Mouse (Mus musculus) heart, embryonic 15.5 days (tissue): ENCODE results near the gene Cacna1b. TPM values are rescaled to one million over a fixed set of nuclear protein-coding genes. Genes with fewer than 3 reads are reported as not detected.

Source experiments
- ATAC-seq: fragments of 200-750 bp; cut with Nextera tagmentation; replicated peaks from 2 replicates; pipeline ENCODE4 v1.8.0; 2017; ENCODE audit warnings: low read depth, moderate TSS enrichment; ENCODE audit not compliant: insufficient number of reproducible peaks, insufficient read depth, low FRiP score
- H3K27ac ChIP-seq: fragments of 300-500 bp; sonication (generic); 2 replicates; pipeline ENCODE4 v1.5.1; 2015; ENCODE audit warnings: mild to moderate bottlenecking, inconsistent platforms
- H3K27me3 ChIP-seq: fragments of 300-500 bp; sonication (generic); 2 replicates; pipeline ENCODE4 v1.6.1; 2015; ENCODE audit warnings: inconsistent platforms
- H3K36me3 ChIP-seq: fragments of 300-500 bp; sonication (generic); 2 replicates; pipeline ENCODE4 v1.6.1; 2015; ENCODE audit warnings: mild to moderate bottlenecking, inconsistent platforms
- H3K4me1 ChIP-seq: fragments of 300-500 bp; sonication (generic); replicated peaks from 2 replicates; pipeline ENCODE4 v1.6.1; 2015; ENCODE audit warnings: inconsistent platforms
- H3K4me2 ChIP-seq: fragments of 300-500 bp; sonication (generic); 2 replicates; pipeline ENCODE4 v1.6.1; 2015; ENCODE audit warnings: inconsistent platforms, mild to moderate bottlenecking, moderate library complexity
- H3K4me3 ChIP-seq: fragments of 300-500 bp; sonication (generic); 2 replicates; pipeline ENCODE4 v1.5.1; 2015; ENCODE audit warnings: mild to moderate bottlenecking, inconsistent platforms
- H3K9ac ChIP-seq: fragments of 300-500 bp; sonication (generic); 2 replicates; pipeline ENCODE4 v1.6.1; 2015; ENCODE audit warnings: mild to moderate bottlenecking, inconsistent platforms
- H3K9me3 ChIP-seq: fragments of 300-500 bp; sonication (generic); replicated peaks from 2 replicates; pipeline ENCODE4 v1.6.1; 2016; ENCODE audit warnings: inconsistent platforms
- WGBS: fragments of 180-500 bp; shearing (Covaris S2); methylation state at CpG from one replicate; pipeline ENCODE4 v1.1.7; 2015; ENCODE audit warnings: mixed read lengths; 5-methylcytosine and 5-hydroxymethylcytosine counted together
- polyA plus RNA-seq: library from polyadenylated mRNA; unstranded; fragments of >200 nt; fragmentation: Nextera tagmentation; extraction: Ambion mirVana; gene quantifications from 2 replicates; pipeline ENCODE4 v1.2.1, GENCODE M21; 2015

The Cacna1b gene
- polyA plus RNA-seq, 1 experiment from 2014 or later: 0.11 TPM

GRCm38 (mm10) chr2:24570917-24571316 is 192.0 kb downstream of the Cacna1b start:
- H3K9me3 ChIP-seq: no peaks in the 10 kb centered on the region

GRCm38 (mm10) chr2:24568555-24568954 is 194.4 kb downstream of the Cacna1b start:
- H3K9me3 ChIP-seq: no peaks in the 10 kb centered on the region
- ATAC-seq: no peak
- no peaks in the 10 kb centered on the region for H3K36me3 ChIP-seq
- no peak overlapping the region for H3K4me2 ChIP-seq
- H3K4me3 ChIP-seq: no peak overlapping the region
- no peaks in the 10 kb centered on the region; the same call in 1 of the 2 replicates for H3K4me1 ChIP-seq
- peaks cover 1% of the 10 kb centered on the region for H3K27me3 ChIP-seq
- no peak overlapping the region for H3K9ac ChIP-seq
- 10% methylated on average over 3 of the region's 3 CpGs for whole genome bisulfite sequencing
- no peak overlapping the region for H3K27ac ChIP-seq

More at GRCm38 (mm10) chr2:24570917-24571316, 192.0 kb downstream of the Cacna1b start:
- WGBS: 45% methylated on average over 1 of the region's 1 CpGs
- 0 out of 2 replicates have a peak overlapping the region, but pooled peaks have one; percentile 15 for H3K4me2 ChIP-seq
- peaks cover 2% of the 10 kb centered on the region for H3K27me3 ChIP-seq
- no peaks in the 10 kb centered on the region for H3K36me3 ChIP-seq
- peak; percentile 62; the same call in 1 of the 2 replicates for ATAC-seq
- H3K9ac ChIP-seq: no peak overlapping the region
- H3K4me3 ChIP-seq: no peak overlapping the region
- peak overlapping the region; percentile 45; the same call in 1 of the 2 replicates for H3K27ac ChIP-seq
- H3K4me1 ChIP-seq: no peaks in the 10 kb centered on the region; the same call in 1 of the 2 replicates

- Histone ChIP-seq H3K4me2 (no peak overlapping the region), H3K27ac (no peak overlapping the region), H3K9me3 (no peaks in the 10 kb centered on the region), H3K36me3 (no peaks in the 10 kb centered on the region), H3K27me3 (no peaks in the 10 kb centered on the region), H3K9ac (no peak overlapping the region), H3K4me3 (no peak overlapping the region), H3K4me1 (no peaks in the 10 kb centered on the region)
- no peak for ATAC-seq
- 62% methylated on average over 7 of the region's 7 CpGs for WGBS
These were observed 200.2 kb downstream of the Cacna1b start for GRCm38 (mm10) chr2:24562547-24563290.

- Histone ChIP-seq H3K36me3 (no peaks in the 10 kb centered on the region), H3K9ac (no peak overlapping the region), H3K27ac (no peak overlapping the region), H3K4me1 (peaks cover 2% of the 10 kb centered on the region; the same call in 1 of the 2 replicates), H3K9me3 (no peaks in the 10 kb centered on the region), H3K4me3 (no peak overlapping the region), H3K4me2 (no peak overlapping the region), H3K27me3 (no peaks in the 10 kb centered on the region)
- no peak for ATAC-seq
- 72% methylated on average over 6 of the region's 6 CpGs for WGBS
These were observed 201.0 kb downstream of the Cacna1b start for GRCm38 (mm10) chr2:24561946-24562345.

GRCm38 (mm10) chr2:24560201-24560600 is 202.8 kb downstream of the Cacna1b start:
- Histone ChIP-seq H3K27ac (no peak overlapping the region), H3K9ac (no peak overlapping the region), H3K9me3 (no peaks in the 10 kb centered on the region), H3K4me3 (no peak overlapping the region), H3K4me1 (peaks cover 14% of the 10 kb centered on the region; the same call in 1 of the 2 replicates), H3K36me3 (no peaks in the 10 kb centered on the region), H3K27me3 (no peaks in the 10 kb centered on the region), H3K4me2 (no peak overlapping the region)
- WGBS: 64% methylated on average over 5 of the region's 5 CpGs
- ATAC-seq: no peak

GRCm38 (mm10) chr2:24556347-24556746 is 206.6 kb downstream of the Cacna1b start:
- Histone ChIP-seq H3K4me1 (peaks cover 27% of the 10 kb centered on the region), H3K27ac (peak overlapping the region; percentile 91), H3K4me3 (no peak overlapping the region), H3K4me2 (peak overlapping the region; percentile 36), H3K36me3 (no peaks in the 10 kb centered on the region), H3K27me3 (no peaks in the 10 kb centered on the region), H3K9ac (no peak overlapping the region), H3K9me3 (no peaks in the 10 kb centered on the region)
- ATAC-seq: peak; percentile 87
- WGBS: 41% methylated on average over 6 of the region's 6 CpGs

GRCm38 (mm10) chr2:24553962-24554361 is 209.0 kb downstream of the Cacna1b start:
- H3K4me1 ChIP-seq: peaks cover 27% of the 10 kb centered on the region
- H3K4me2 ChIP-seq: no peak overlapping the region
- no peak overlapping the region for H3K4me3 ChIP-seq
- H3K27me3 ChIP-seq: no peaks in the 10 kb centered on the region
- peak overlapping the region; percentile 22; the same call in 1 of the 2 replicates for H3K27ac ChIP-seq
- no peak for ATAC-seq
- WGBS: 23% methylated on average over 7 of the region's 7 CpGs
- no peaks in the 10 kb centered on the region for H3K9me3 ChIP-seq
- no peak overlapping the region for H3K9ac ChIP-seq
- no peaks in the 10 kb centered on the region for H3K36me3 ChIP-seq

Other genes with a start within 250 kb of the Cacna1b start
- 43.1 and 54.5 TPM in 2 replicates for gene Ehmt1, start 156.5 kb upstream of the Cacna1b start, polyA plus RNA-seq
- 17.6 and 26.3 TPM in 2 replicates for gene Arrdc1, start 172.1 kb upstream of the Cacna1b start, polyA plus RNA-seq
- 8.4 and 10.8 TPM in 2 replicates for gene Zmynd19, start 186.6 kb upstream of the Cacna1b start, polyA plus RNA-seq
- 15.6 and 18.5 TPM in 2 replicates for gene Dph7, start 199.2 kb upstream of the Cacna1b start, polyA plus RNA-seq
- gene Mrpl41, start 211.9 kb upstream of the Cacna1b start, polyA plus RNA-seq: 114 and 130 TPM in 2 replicates
- gene Pnpla7, start 212.9 kb upstream of the Cacna1b start, polyA plus RNA-seq: 10.3 and 11.3 TPM in 2 replicates